Mouse (Mus musculus): ENCODE results near the gene Spdef.

Spdef gene

GRCm38 (mm10) chr17:27728770-27729169, at the start of gene Spdef:
Gene Spdef, minus strand, starts transcription at chr17:27728955.
- DNase-seq (ENCODE audit: low spot score), result no peak

DNA sequence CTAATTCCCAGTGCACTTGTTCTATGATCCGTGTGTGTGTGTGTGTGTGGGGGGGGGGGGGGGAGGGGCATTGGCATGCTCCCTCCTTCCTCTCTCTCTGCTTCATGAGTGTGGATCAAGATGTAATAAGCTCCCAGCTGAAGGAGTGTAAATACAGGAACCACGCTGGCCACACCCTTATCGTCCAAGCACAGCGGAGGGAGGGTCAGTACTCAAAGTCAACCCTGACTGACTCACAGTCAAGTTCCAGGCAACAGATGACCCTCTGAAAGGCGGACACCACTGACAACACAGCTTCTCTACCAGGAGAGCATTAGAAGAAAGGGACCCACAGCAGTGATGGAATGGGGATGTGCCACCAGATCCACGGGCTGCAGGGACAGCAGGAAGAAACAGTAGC, 49.1 kb upstream of the Spdef start:
- DNase-seq (ENCODE audit: low spot score), result no peak

- no peak for DNase-seq (ENCODE audit: low spot score)
These were observed 45.4 kb upstream of the Spdef start for GRCm38 (mm10) chr17:27774198-27774597.

- no peak for DNase-seq (ENCODE audit: low spot score)
These were observed 42.9 kb upstream of the Spdef start for GRCm38 (mm10) chr17:27771616-27772015.

GRCm38 (mm10) chr17:27768817-27769542, 40.2 kb upstream of the Spdef start:
- peak; percentile 59 for DNase-seq (ENCODE audit: low spot score)

DNA sequence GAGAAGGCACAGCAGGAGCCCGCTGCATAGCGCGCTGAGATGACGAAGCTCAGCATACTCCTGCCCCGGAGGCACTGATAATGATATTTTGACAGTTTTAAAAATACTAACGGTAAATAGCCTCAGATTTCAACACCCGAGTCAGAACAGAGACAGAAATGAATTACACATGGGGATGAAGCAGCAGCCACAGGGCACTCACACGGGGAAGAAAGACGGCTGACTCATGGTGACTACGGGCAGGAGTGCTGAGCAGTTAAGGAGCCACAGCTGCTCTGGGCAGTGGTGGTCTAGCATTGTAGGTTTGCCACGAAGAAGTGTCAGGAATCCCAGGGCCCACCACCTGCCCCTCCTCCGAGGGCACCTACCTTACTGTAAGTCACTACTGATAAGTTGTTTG, 38.8 kb upstream of the Spdef start:
- no peak for DNase-seq (ENCODE audit: low spot score)

- DNase-seq (ENCODE audit: low spot score), result no peak
These were observed 38.4 kb upstream of the Spdef start for GRCm38 (mm10) chr17:27767120-27767519.

GRCm38 (mm10) chr17:27765066-27765465, 36.3 kb upstream of the Spdef start:
- no peak for DNase-seq (ENCODE audit: low spot score)

DNA sequence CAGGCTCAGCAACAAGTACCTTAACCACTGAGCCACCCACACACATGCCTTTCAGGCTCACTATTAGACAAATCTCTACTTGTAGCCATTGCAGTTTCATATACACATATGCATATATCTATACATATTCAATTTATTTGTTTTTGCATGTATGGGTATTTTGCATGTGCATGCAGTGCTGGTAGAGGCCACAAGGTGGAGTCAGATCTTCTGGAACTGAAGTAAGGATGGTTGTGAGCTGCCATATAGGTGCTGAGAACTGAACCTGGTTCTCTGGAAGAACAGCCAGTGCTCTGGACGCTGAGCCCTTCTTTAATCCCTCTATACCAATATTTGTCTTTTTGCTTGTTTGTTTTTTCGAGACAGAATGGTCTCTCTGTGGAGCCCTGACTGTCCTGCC, 35.7 kb upstream of the Spdef start:
- DNase-seq (ENCODE audit: low spot score), result no peak

DNA sequence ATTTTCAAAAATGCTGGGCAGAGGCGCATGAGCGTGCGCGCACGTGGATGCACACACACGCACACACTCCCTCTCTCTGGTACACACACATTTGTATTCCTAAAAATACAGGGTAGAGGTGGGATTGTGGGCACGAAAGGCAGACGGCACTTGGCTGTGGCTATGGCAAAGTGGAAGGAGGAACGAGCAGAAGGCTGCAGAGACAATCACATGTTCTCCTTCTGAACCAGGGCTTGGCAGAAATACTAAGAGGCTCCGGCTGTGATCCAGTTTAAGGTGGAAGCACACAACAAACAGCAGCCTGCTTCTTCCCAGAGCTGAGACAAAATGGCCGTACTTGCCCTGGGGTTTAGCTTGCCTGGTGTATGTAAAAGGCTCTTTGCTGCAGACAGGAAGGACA, 34.1 kb upstream of the Spdef start:
- DNase-seq (ENCODE audit: low spot score), result no peak

- peak; percentile 66 for DNase-seq (ENCODE audit: low spot score)
These were observed 33.0 kb upstream of the Spdef start for GRCm38 (mm10) chr17:27761639-27762336.

GRCm38 (mm10) chr17:27760169-27760568, 31.4 kb upstream of the Spdef start:
- DNase-seq (ENCODE audit: low spot score), result no peak

DNA sequence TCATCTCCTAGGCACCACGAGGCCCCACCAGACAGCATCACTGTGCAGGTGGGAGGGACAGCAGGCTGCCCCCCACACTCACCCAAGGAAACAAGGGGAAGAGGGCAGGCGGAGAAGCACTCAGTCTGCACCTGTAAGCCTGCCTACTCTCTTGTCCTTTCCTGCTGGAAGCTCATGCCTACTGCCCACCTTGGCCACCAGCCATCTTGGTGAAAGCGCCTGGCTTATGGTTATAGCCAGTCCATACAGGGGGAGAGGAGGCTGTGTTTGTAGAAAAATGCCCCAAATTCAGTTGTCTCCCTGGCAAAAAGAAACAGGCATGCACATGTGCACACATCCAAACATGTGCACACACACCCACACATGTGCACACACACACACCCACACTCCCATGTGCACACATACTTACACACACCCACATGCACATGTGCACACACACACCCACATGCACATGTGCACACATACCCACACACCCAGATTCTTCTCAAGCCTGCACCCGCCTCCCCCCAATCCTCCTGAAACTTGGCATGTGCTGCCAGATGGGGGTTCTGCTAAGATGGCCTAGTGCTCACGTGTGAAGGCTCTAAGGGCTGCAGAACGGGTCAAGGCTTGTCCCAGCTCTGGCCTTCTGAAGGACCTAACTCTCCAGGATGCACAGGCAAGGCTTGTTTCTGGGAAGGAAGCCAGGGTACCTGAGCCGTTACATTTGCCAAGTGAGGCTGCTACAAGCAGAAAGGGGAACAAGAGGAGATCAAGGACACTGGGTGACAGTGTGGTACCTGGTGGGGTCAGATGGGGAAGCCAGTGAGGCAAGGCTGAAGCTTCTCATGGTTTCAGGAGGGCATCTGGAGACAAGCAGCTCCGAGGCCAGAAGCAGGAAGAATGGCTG, 22.8 kb upstream of the Spdef start:
- no peak for DNase-seq (ENCODE audit: low spot score)

DNA sequence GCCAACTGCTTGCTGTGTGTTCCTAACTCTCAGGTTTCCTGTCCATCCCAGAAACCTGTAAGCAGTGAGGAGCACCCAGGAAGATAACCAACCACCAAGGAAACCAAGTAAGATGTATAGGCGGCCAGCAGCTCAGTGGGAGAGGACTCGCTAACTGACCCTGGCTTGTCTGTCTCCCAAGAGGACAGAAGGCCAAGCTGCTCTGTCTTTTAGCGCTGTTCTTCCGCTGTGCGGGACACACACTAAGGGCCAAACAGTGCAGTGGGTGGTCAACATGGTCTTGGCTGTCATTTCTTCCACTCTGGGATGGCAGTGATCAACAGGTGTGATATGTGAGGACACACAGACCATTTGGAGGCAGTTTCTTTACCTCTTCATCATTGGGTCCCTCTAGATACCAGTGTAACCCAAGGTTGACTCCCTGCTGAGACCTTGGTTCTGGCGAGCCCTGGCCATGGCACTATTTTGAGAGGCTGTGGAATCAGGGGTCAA, 21.7 kb upstream of the Spdef start:
- DNase-seq (ENCODE audit: low spot score), result no peak

DNA sequence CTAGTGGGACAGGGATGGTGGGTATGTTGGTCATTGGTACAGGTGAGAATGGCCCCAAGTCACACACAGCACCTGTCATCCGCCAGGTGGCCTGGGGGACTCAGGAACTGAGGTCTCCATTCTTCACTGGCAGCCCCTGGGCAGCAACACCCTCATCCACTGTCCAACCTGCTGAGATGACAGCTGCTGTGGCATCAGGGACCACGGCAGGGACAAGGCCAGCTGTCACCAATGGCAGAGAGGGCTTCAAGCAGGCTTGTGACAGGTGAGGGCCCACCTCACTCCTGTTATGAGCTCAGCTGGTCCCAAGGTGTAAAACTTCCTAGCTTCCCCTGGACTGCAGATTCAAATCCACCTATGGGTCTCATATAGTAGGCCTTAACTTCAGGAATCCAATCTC, 19.4 kb upstream of the Spdef start:
- DNase-seq (ENCODE audit: low spot score), result no peak

GRCm38 (mm10) chr17:27746446-27746845, 17.7 kb upstream of the Spdef start:
- DNase-seq (ENCODE audit: low spot score), result no peak

DNA sequence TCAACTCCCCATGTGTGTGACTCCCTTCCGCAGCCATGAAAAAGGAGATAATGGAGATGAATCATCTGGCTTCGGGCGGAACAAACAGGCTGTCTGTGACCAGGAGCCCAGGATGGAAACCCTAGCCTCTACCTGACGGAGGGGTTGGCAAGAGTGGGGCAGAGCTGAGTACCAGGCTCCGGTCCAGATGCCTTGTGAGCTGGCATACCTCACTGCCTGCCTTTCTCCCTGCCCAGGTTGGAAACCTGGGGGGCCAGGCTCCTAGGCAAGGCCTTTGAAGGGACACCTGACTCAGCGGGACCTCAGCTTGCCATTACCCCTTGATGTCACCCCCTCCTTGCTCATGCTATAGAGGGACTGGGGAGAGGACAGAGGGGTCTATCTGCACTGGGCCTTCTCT, 12.2 kb upstream of the Spdef start:
- no peak for DNase-seq (ENCODE audit: low spot score)

- DNase-seq (ENCODE audit: low spot score), result no peak
These were observed 5.8 kb upstream of the Spdef start for GRCm38 (mm10) chr17:27734344-27735073.

DNA sequence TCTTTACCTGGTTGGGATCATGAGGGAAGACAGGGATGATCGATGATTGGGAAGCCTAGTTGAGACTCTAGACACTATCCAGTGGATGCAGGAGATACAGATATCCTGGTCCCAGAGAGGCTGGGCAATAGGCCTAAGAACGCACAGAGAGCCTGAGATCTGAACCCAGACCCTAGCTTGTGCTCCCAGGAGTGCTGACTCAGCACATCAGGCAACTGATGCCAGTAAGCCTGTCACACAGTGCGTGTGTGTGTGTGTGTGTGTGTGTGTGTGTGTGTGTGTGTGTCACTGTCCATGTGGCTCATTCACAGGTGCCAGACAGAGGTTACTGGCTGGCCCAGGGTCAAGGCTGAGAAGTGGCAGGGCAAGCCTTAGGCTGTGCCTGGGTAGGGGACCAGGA, 3.9 kb upstream of the Spdef start:
- DNase-seq (ENCODE audit: low spot score), result no peak

DNA sequence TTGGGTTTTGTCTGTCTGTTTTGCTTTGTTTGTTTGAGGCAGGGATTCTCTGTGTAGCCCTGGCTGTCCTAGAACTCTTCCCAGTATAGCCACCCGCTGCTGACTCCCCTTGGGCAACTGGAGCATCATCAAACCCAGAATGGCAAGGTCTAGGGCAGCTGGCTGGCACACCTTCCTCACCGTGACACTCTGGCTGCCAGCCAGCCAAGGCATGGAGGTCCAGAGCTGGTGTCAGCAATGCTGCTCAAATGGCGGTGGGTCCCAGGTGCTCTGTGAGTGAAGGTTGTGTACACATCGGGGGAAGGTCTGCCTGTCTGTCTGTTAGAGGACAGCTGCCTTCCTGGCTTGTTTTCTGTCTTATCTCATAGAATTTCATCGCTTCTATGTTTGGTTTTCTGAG, 3.4 kb upstream of the Spdef start:
- DNase-seq (ENCODE audit: low spot score), result no peak

GRCm38 (mm10) chr17:27726527-27726926, 2.2 kb downstream of the Spdef start:
- DNase-seq (ENCODE audit: low spot score), result no peak

DNA sequence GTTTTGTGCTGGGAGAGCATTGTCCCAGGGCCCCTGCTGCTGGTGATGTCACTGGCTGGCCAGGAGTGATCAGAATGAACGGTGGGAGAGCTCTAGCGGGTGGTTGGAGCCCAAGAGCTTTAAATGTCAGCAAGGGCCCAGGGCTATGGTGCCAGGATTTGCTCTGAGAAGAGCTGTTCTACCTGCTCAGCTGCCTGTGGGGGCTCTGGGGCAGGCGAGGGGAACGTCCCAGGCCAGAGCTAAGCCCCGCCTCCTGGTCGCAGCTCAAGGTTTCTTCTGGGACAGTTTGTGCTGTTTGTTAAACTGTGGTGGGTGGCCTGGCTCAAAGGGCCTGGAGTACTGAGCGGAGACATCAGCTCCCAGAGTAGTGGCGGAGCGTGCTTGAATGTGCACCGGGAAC, 3.3 kb downstream of the Spdef start:
- no peak for DNase-seq (ENCODE audit: low spot score)

All from ovary, postnatal 36 days (tissue).